Mouse (Mus musculus) layer of hippocampus, postnatal 14 days (tissue): ENCODE data around the gene Tysnd1. TPM values are rescaled to one million over a fixed set of nuclear protein-coding genes. Genes with fewer than 3 reads are reported as not detected.

Experiments
- DNase-seq, 2 experiments: peaks; one replicate each; pipeline ENCODE4 v3.0.0; 2021 to 2022; ENCODE audit warnings: low spot score in 2 of 2, mixed read lengths in 1 of 2
- total RNA-seq, 2 experiments: library from RNA; stranded (reverse); gene quantifications; 2 replicates each; pipeline ENCODE4 v1.2.3; 2021

Gene Tysnd1
- total RNA-seq, 2 experiments from 2014 or later: 26.3 to 29.6 TPM

GRCm38 (mm10) chr10:61734377-61734776 is 39.1 kb downstream of the Tysnd1 start:
- no peak for DNase-seq

DNA sequence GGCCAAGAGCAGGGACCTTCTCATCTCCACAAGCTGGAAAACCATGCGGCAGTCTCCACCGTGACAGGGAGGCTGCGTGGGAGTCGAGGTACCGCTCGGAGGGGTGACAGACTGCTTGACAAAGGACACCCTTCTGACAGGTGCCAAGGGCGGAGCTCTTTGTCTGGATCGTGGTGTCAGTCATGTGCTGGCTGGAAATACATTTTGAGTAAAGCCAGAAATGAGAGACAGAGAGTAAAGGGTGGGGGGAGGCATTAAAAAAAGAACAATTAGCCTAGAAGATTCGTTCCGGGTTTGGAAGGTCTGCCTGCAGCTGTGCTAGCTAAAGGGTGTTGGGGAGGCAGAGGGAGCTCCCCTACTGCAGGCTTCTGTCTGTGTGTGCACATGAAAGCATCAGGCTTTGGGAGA is 41.4 kb downstream of the Tysnd1 start:
- DNase-seq: peak; percentile 22 to 32

- DNase-seq: no peak
Measured at GRCm38 (mm10) chr10:61737537-61737936, 42.2 kb downstream of the Tysnd1 start.

- no peak for DNase-seq
Measured at GRCm38 (mm10) chr10:61738126-61738525, 42.8 kb downstream of the Tysnd1 start.

DNA sequence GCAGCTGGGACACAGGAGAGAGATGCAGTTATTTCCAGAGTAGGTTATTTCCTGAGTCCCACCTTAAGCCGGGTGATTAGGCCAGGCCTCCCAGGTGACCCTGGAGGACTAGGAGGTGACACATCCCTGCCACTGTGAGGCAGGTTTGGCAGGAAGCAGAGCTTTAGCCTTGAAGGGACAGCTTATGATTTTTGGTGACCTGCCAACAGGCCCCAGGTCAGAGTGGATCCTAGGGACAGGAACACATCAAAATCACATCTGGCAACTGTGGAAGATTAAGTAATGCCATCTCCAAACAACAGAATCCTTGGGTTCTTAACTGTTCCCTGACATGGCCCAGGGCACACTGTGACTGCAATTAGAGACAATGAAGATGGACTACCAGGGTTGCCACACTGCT is 46.0 kb downstream of the Tysnd1 start:
- DNase-seq: no peak

DNA sequence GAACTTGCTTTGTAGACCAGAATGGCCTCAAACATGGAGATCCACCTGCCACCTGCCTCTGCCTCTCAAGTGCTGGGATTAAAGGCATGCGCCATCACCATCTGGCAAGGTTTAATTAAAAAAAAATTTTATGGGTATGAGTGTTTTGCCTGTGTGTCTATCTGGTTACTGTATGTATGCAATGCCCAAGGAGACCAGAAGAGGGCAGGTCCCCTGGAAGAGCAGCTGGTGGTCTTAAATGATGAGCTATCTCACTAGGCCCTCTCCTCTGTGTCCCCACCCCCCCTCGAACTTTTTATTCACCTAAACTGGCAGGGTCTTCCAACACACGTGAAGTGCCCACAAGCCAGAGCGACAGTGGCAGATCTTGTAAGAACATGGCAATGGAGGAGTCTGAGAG is 46.6 kb downstream of the Tysnd1 start:
- no peak for DNase-seq

DNA sequence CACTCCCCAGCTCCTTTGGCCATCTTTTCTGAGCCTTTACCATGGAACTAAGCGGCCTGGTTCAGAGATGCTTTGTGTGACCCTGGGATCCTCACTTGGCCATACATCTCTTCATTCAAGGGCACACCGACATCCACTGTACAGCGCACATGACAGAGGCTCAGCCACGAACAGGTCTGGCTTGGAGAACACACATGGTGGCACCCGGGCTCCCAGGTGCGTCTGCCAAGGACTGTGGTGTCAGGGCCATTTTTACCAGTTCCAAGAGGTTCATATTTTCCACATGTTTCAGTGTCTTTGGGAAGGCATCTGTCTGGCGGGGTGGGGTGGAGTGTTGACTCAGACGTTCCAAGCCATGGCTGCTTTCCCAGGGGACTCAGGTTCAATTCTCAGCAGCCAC is 47.0 kb downstream of the Tysnd1 start:
- no peak for DNase-seq

GRCm38 (mm10) chr10:61745133-61745532 is 49.8 kb downstream of the Tysnd1 start:
- DNase-seq: no peak

DNA sequence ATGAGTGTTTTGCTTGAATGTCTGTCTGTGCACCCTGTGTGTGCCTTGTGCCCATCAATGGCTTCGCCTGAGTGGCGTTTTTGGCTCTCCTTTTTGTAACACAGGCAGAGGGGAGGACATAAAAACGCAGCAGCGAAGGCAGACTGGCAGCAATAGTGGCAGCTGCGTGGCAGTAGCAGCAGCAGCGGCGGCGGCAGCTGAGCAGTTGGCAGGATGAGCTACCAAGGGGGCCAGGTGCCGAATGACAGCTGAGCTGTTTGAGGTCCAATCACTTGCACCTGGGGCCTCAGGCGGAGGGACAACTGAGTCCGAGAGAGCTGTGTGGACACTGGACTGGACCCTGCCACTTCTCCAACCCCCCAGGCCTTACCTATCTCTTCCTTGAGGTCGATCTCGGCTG is 52.0 kb downstream of the Tysnd1 start:
- no peak for DNase-seq

- no peak for DNase-seq
Measured at GRCm38 (mm10) chr10:61750014-61750413, 54.7 kb downstream of the Tysnd1 start.

- peak in 1 of 2 experiments; percentile 15 for DNase-seq
Measured at GRCm38 (mm10) chr10:61751534-61752219, 56.4 kb downstream of the Tysnd1 start.

Other genes with a start within 250 kb of the Tysnd1 start
- 10 to 100 TPM; 46.2 to 51.2 TPM for gene Eif4ebp2, start 242.9 kb upstream of the Tysnd1 start, total RNA-seq
- 10 to 100 TPM; 18.7 to 21.6 TPM for gene Lrrc20, start 219.7 kb upstream of the Tysnd1 start, total RNA-seq
- gene Npffr1, start 100.0 kb upstream of the Tysnd1 start, total RNA-seq: 1 to 10 TPM; 3.6 to 5.2 TPM
- gene Ppa1, start 47.0 kb upstream of the Tysnd1 start, total RNA-seq: 100 to 1,000 TPM; 102 to 108 TPM
- gene Sar1a, start 15.2 kb upstream of the Tysnd1 start, total RNA-seq: 100 to 1,000 TPM; 118 to 121 TPM
- 1 to 10 TPM; 5.2 to 5.6 TPM for gene Aifm2, start 19.7 kb downstream of the Tysnd1 start, total RNA-seq
- 10 to 100 TPM; 20.2 to 23.4 TPM for gene H2afy2, start 88.6 kb downstream of the Tysnd1 start, total RNA-seq